Mouse (Mus musculus) left cerebral cortex, adult 18-20 months (tissue): Measurements from ENCODE around the gene Rhbdl3. TPM values are rescaled to one million over a fixed set of nuclear protein-coding genes. Genes with fewer than 3 reads are reported as not detected.
"Not testable (repeated sequence)": the region's sequence is repeated elsewhere in the genome, so short reads cannot be mapped to it uniquely, and the experiment has no call there.

Experiments used
- DNase-seq, 2 experiments: peaks; one replicate each; pipeline ENCODE4 v3.0.0; 2021 to 2022; ENCODE audit warnings: low spot score in 2 of 2, mixed read lengths in 1 of 2
- total RNA-seq, 2 experiments: library from RNA; stranded (reverse); gene quantifications; 2 replicates each; pipeline ENCODE4 v1.2.3; 2021

Rhbdl3 gene
- total RNA-seq, 2 experiments from 2014 or later, result 22.3 to 24.5 TPM

- DNase-seq, result no peak
Observed at GRCm38 (mm10) chr11:80312049-80312448, 11.3 kb downstream of the Rhbdl3 start.

DNA sequence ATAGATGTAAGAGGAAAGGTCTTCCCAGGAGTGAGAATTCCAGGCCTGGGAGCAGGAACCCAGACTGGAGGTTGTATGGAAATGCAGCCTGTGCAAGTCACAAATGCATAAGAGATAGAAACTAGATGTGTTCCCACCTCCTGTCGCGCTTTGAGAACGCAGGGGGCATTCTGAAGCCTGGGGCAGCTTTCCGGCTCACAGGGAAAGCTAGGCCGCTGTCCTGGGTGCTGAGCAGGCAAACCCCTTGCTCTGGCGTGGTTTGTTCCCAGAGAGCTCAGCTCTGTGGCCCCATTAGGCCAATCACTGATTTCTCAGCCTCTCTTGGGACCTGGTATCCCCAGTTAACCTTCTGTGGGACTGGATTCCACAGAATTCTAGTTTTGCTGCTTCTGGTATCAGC, 11.9 kb downstream of the Rhbdl3 start:
- DNase-seq, result no peak

DNA sequence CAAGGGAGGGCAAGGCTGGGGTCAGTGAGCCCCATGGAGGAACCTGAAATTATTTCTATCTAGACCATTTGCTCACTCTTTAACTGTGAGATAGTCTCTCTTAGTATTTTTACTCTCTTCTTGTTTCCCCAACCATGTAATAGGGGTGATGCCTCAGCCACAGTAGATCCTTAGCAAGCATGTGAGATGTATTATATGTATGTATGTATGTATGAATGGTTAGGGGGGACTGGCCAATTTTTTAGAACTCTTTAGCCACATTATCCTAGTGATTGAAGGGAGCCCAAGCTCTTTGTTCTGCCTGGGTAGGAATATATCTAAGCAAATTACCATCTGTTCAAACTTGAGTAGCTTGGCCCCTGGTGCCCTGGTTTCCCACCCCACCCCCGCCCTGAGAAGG, 12.8 kb downstream of the Rhbdl3 start:
- DNase-seq, result no peak

GRCm38 (mm10) chr11:80313944-80314343, 13.2 kb downstream of the Rhbdl3 start:
- DNase-seq, result no peak

- no peak for DNase-seq
Observed at GRCm38 (mm10) chr11:80315743-80316639, 15.3 kb downstream of the Rhbdl3 start.

DNA sequence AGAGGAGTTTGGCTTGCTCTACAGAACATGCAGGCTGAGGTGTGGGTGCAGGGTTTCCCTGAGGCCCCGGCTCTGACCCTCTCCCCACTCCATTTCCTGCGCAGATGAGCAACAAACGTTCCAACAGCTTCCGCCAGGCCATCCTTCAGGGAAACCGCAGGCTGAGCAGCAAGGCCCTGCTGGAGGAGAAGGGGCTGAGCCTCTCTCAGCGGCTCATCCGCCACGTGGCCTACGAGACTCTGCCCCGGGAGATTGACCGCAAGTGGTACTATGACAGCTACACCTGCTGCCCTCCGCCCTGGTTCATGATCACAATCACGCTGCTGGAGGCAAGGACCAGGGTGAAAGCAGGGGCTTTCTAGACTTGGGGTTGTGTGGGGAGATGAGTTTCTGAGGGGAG, 22.5 kb downstream of the Rhbdl3 start:
- DNase-seq, result no peak

GRCm38 (mm10) chr11:80324636-80325035, 23.9 kb downstream of the Rhbdl3 start:
- DNase-seq, result no peak

GRCm38 (mm10) chr11:80332709-80333400, 32.1 kb downstream of the Rhbdl3 start:
- DNase-seq, result no peak

DNA sequence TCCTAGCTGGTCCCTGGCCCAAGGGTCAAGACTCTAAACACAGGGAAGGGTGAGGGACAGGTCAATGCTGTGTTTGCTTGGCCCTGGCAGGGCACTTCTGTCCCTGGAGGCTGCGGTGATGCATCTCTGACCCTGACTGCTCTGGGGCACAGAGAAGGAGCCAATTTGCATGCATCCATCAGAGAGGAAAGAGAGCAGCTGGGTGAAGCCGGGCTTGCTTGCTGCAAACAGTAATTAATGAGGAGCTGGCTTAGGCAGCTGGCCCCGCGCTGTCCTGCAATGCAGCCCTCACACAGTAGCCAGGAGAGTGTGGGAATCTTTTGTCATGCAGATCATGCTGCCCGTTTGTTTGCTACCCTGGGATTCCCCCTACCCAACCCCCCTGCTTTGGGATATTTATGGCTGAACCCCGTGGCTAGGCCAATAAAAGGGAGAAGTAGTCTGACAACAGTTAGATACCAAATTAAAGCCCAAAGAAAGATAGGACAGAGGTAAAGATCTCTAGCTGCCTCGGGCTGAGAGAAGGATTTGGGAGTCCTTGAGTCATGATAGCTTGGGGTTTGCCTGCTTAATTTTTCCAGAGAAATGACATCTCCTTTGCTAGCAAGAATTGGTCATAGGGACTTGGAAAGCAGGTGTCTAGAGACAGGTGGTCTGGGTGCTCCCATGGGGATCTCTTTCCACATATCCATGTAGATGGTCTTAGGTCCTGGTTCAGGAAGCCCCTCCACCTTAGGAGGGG, 35.1 kb downstream of the Rhbdl3 start:
- DNase-seq, result no peak

DNA sequence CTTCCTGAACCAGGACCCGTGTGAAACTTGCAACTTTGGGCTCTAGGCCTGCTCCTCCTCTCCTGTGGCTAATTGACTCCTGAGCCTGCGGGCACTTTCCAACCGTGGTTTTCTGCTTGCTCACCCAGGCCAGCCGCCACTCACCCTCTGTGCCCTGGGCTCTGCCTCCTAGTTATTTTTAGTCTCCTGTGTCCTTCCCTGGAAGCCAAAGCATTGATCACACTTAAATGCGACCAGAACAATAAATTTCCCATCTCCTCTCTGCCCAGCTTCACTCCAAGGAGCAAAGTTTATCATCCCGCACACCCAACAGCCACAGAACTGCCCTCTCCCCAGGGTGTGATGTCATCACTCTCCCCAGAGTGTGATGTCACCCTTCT, 35.6 kb downstream of the Rhbdl3 start:
- DNase-seq, result no peak

- no peak for DNase-seq
Observed at GRCm38 (mm10) chr11:80342482-80342881, 41.8 kb downstream of the Rhbdl3 start.

DNA sequence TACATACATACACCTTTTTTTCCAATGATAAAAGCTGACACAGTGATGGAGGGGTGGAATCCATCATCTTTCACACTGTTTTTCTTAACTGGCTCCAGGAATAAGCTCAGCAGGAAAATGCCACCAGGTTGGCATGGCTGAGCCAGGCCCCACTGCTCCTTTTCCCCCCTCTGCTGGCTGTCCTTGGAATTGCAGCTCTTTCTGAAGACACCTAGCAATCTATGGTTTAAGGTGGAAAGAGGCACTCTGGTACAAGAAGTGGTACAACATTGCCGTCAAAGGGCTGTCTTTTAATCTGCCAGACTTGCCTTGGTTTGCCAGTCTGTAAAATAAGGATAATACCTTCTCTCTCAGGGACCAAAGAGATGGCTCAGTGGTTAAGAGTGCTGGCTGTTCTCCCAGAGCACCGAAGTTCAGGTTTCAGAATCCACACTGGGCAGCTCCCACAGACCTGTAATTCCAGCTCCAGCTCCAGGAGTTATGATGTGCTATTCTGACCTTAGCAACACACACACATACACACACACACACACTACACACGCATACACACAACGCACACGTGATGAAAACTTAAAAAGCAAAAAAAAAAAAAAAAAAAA, 51.2 kb downstream of the Rhbdl3 start:
- DNase-seq, result peak; percentile 88 to 97

DNA sequence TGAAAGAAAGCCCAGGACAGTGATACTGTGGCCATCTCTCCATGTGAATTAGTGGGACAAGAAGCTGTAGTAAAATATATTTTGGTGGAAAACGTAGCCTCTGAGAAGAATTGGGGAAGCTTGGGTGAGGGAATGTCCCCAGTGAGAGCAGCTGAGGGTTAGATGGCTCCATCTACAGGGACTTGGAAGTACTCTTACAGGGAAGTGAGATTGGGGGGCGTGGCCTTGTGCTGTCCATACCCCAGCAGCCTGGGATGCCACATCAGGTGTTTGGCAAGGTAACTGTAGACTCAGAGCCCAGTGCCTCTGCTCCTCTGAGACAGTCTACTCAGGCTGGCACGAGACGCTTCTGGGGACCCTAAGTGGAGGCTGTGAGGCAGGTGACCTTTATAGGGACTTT, 54.1 kb downstream of the Rhbdl3 start:
- no peak for DNase-seq

DNA sequence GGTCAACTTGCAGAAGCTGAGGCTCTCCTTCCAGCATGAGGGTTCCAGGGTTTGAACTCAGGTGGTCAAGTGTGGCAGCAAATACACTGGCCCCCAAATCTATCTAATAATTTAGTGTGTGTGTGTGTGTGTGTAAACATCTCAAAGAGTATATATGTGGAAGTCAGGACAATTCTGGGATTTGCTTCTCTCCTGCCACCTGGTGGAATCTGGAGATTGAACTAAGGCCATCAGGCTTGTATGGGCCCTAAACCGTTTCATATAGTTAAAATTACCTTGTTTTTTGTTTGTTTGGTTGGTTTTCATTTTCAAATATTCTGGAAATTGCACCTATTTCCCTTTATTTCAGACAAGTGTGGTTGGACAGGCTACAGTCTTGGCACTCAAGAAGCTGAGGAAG, 68.2 kb downstream of the Rhbdl3 start:
- DNase-seq, result no peak

DNA sequence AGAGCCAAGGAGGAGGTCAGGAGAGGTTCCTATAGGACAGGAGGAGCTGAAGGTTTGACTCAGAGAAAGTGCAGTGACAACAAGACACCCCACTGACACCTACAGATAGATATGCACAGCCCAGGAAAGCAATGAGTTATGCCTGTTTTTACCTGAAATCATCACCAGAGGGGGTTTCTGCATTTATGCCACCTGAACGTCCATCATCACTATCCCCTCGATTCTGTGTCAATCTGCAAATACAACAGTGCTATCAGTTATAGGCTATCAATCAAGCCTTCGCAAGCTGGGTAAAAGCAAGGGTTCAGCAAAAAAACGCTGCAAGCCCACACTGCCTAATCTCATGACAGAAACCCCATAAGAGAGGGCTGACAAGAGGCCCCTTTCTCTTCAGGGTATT, 75.9 kb downstream of the Rhbdl3 start:
- no peak for DNase-seq

- peak; percentile 84 to 86 for DNase-seq
Observed at GRCm38 (mm10) chr11:80377712-80378451, 77.2 kb downstream of the Rhbdl3 start, which contains the start of gene 5730455P16Rik. TSS of gene 5730455P16Rik (minus strand) at chr11:80378034.

- not testable (repeated sequence) for DNase-seq
Observed at GRCm38 (mm10) chr11:80378452-80379068, 77.8 kb downstream of the Rhbdl3 start.

DNA sequence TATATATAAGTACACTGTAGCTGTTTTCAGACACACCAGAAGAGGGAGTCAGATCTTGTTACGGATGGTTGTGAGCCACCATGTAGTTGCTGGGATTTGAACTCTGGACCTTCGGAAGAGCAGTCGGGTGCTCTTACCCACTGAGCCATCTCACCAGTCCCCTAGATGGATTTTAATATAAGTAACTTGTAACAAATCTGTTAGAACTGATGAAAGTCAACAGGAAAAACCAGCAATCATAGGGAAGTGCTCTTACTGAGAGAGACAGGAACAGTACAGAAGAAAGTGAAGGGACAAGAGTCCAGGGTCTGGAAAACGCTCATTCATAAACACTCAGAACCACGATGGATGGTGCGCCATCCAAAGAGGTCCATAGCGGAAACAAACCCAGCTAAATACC, 78.5 kb downstream of the Rhbdl3 start:
- DNase-seq, result not testable (repeated sequence)

GRCm38 (mm10) chr11:80382626-80383018, 81.9 kb downstream of the Rhbdl3 start:
- DNase-seq, result peak in 1 of 2 experiments; percentile 35

DNA sequence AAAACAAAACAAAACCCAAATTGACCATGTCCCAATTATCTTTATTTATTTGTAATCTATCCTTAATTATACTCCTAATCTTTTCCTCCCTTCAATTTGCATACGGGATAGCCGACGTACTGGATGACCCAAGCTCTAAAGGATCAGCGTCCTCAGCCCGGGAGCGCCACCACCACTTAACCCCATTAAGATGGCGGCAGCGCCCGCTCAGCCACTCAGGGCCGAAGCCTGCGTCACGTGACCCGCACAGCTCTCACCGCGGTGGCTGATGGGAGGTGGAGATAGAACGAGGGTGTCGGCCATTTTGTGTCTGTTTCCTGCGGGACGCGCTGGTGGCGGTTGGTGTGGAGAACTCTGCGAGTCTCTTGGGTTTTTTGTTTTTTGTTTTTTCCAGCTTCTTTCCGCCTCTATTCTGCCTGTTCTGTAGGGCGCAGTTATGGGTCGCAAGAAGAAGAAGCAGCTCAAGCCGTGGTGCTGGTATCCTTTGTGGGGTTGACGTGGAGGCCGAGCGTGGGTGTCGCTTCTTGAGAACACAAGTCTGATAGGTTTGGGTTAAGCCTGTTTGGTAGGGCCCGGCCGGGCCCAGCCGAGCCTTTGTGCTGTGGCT, 82.4 kb downstream of the Rhbdl3 start, which contains the start of gene Zfp207:
TSS of gene Zfp207 (plus strand) at position 261 of the 607 bp plus-strand sequence.
- DNase-seq, result peak; percentile 98 to 99
